Mouse (Mus musculus) small intestine, adult 2 months (tissue): Measurements from ENCODE around the gene 2010111I01Rik. TPM values are rescaled to one million over a fixed set of nuclear protein-coding genes. Genes with fewer than 3 reads are reported as not detected.

Source experiments
- H3K27ac ChIP-seq: fragments of 200-500 bp; 2 replicates; pipeline ENCODE4 v1.5.1; 2012; ENCODE audit warnings: low read depth, low read length, control low read depth, inconsistent platforms; ENCODE audit not compliant: insufficient read depth
- H3K27me3 ChIP-seq: fragments of 200-500 bp; 2 replicates; pipeline ENCODE4 v1.6.1; 2012; ENCODE audit warnings: mild to moderate bottlenecking, moderate library complexity, low read length, inconsistent platforms; ENCODE audit not compliant: control insufficient read depth, insufficient read depth
- H3K36me3 ChIP-seq: fragments of 200-500 bp; 2 replicates; pipeline ENCODE4 v1.6.1; 2012; ENCODE audit warnings: mild to moderate bottlenecking, low read length, control low read depth, inconsistent platforms; ENCODE audit not compliant: control insufficient read depth, insufficient read depth
- H3K4me1 ChIP-seq: fragments of 200-500 bp; 2 replicates; pipeline ENCODE4 v1.6.1; 2012; ENCODE audit warnings: low read length, inconsistent platforms, mixed read lengths; ENCODE audit not compliant: control insufficient read depth, insufficient read depth, insufficient read length
- H3K4me3 ChIP-seq: fragments of 200-500 bp; 2 replicates; pipeline ENCODE4 v1.5.1; 2012; ENCODE audit warnings: low read depth, mild to moderate bottlenecking, control low read depth, inconsistent platforms, low read length, moderate library complexity
- CTCF ChIP-seq: fragments of 200-500 bp; IDR thresholded peaks from 2 replicates; pipeline ENCODE4 v1.5.1; 2012; ENCODE audit warnings: low read depth, mild to moderate bottlenecking, control low read depth, inconsistent platforms, low read length, moderate library complexity, mixed read lengths; ENCODE audit not compliant: insufficient replicate concordance, insufficient read length; ENCODE audit errors: extremely low read depth
- POLR2A ChIP-seq: fragments of 200-500 bp; IDR thresholded peaks from 2 replicates; pipeline ENCODE4 v1.6.1; 2012; ENCODE audit warnings: low read depth, mild to moderate bottlenecking, control low read depth, inconsistent platforms, low read length, moderate library complexity
- WGBS: fragments of 180-500 bp; shearing (Covaris S2); methylation state at CpG from one replicate; pipeline ENCODE4 v1.1.7; 2018; 5-methylcytosine and 5-hydroxymethylcytosine counted together
- polyA plus RNA-seq: library from polyadenylated mRNA; depleted of rRNA; stranded (reverse); fragments of >200 nt; gene quantifications from 2 replicates; pipeline ENCODE4 v1.2.3, GENCODE M21; 2012

The 2010111I01Rik gene
- polyA plus RNA-seq, 1 experiment, result 48.4 TPM

GRCm38 (mm10) chr13:63153397-63153796 is 188.7 kb downstream of the 2010111I01Rik start:
- H3K27me3 ChIP-seq, result no peaks in the 10 kb centered on the region
- H3K36me3 ChIP-seq, result no peaks in the 10 kb centered on the region
- H3K4me3 ChIP-seq, result no peak overlapping the region
- no peak overlapping the region for H3K27ac ChIP-seq
- peaks cover 28% of the 10 kb centered on the region for H3K4me1 ChIP-seq
- TF ChIP-seq POLR2A (no peak), CTCF (no peak)
- 38% methylated on average over 2 of the region's 2 CpGs for WGBS

DNA sequence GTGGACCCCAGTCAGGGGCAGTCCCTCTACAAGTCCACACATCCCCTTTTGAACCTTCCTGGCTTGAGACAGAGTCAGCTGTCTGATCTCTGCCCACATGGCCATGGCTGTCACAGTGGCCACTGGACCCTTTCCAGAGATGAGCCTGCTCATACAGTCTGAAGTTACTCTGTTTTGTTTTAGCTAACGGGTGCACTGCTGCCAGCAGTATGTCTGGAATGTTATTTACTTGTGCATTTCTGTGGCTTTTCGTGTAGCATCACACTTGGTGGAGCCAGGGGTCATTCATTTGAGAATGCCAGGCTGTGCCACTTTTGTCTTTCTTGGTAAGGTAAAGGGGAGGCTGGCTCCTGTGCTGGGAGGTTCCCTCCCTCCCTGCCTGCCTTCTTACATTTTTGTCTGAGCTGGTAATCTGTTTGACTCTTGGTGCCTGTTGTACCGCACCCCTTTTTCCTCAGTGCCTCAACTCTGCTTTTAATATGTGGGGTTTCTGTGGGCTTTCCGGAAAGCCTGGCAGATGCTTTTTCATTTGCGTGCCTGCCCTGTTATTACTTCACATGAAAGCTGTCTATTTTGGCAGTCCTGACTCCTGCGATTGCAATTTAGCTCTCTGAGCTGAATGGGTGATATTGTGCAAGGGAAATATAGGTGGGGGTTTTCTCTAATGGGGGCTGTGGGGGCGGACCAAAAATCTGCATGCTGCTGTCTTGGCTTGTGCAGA is 190.3 kb downstream of the 2010111I01Rik start:
- TF ChIP-seq CTCF (no peak), POLR2A (no peak)

DNA sequence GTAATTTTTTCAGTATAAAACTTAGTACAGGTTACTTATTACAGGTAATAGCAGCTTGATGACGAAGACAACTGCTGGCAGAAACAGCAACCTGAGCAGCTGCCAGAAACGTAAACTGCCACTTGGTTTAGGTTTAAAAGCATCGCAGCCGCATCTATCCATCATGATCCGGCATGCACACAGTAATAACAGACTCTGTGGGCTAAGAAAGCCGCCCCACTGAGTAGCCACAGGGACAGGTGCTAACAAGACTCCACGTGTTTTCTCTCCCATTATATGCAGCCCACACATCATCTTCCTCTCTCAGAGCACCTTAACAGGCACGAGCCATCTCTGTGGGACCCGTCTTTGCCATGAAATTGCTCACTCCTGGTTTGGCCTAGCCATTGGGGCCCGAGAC is 191.6 kb downstream of the 2010111I01Rik start:
- no peaks in the 10 kb centered on the region for H3K36me3 ChIP-seq
- no peak overlapping the region for H3K4me3 ChIP-seq
- H3K27me3 ChIP-seq, result no peaks in the 10 kb centered on the region
- H3K4me1 ChIP-seq, result peaks cover 15% of the 10 kb centered on the region
- TF ChIP-seq POLR2A (no peak), CTCF (no peak)
- no peak overlapping the region for H3K27ac ChIP-seq
- WGBS, result 38% methylated on average over 10 of the region's 10 CpGs

More for the DNA sequence above, 190.3 kb downstream of the 2010111I01Rik start:
- 66% methylated on average over 7 of the region's 7 CpGs for WGBS
- H3K36me3 ChIP-seq, result no peaks in the 10 kb centered on the region
- no peaks in the 10 kb centered on the region for H3K27me3 ChIP-seq
- H3K4me3 ChIP-seq, result no peak overlapping the region
- H3K27ac ChIP-seq, result no peak overlapping the region
- peaks cover 24% of the 10 kb centered on the region for H3K4me1 ChIP-seq

DNA sequence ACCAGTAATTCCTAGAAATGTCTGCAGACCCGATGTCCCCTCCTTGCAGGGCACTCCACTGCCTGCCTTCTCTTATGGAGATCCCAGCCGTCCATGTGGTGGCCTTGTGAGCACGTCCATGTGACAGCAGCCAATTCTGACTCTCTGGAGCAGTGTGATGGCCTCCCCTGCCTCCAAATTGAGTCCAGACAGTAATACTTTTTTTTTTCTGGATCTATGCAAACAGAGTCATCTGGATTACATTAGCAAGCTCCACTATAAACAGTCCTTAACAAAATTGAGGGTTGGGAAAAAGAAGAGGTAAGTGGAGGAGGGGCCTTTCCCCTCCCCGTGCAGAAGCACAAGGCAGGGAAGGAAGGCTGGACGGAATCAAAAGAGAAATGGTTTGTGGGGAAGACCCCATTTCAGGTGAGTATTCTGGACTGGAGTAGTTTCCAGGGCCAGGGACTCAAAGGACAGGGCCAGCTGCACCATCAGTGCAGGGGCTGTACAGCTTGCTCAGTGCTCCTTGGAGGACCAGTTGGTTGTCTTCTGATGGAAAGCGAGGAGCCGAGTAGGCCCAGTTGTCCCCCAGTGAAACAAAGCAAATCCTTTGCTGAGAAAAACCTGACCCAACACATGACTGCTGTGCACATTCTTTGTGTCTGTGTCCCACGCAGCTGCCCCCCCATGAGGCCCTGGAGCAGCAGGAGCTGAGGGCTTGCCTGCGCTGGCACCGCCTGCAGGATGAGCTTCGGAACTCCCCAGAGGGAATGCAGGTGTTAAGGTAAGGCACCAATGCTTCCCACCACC is 205.8 kb downstream of the 2010111I01Rik start:
- no peaks in the 10 kb centered on the region; the same call in 1 of the 2 replicates for H3K36me3 ChIP-seq
- no peak overlapping the region for H3K4me3 ChIP-seq
- H3K27ac ChIP-seq, result no peak overlapping the region
- TF ChIP-seq POLR2A, result no peak
- no peak for TF ChIP-seq CTCF
- no peaks in the 10 kb centered on the region; the same call in 1 of the 2 replicates for H3K4me1 ChIP-seq
- H3K27me3 ChIP-seq, result no peaks in the 10 kb centered on the region
- 82% methylated on average over 11 of the region's 11 CpGs for WGBS

DNA sequence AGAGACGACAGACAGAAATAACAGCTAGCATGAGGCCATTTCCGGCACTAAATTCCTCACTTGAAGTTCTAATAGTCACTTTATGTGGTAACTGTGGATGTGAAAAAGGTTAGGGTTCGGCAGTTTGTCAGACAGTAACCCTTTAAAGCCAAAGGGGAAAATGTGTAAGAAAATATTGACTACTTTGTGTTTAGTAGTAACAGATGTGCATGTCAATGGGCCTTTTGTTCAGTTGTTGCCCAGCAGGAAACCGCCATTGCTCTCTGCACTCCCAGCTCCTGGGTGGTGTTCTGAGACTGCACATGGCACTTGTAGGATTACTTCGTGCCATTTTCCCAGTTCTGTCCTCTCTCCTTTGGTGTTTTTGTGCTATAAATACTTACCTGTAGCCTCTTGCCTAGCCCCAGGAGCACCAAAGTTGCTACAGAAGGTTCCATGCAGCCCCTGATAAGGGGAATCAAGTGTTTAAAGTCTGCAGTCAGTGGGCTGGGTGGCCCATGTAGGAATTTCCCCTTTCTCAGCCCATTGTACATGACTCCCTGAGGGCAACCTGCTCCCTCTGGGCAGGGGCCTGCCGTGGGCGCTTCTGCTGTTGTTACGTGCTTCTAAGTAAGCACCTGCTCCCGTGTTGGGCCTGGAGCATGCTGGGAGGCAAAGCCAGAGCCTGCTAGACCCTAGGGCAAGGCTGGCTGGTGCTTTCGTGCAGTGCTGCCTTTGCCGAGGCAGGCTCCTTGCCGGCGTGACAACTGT is 206.8 kb downstream of the 2010111I01Rik start:
- Histone ChIP-seq H3K27me3 (no peaks in the 10 kb centered on the region), H3K4me3 (no peak overlapping the region), H3K27ac (no peak overlapping the region), H3K36me3 (no peaks in the 10 kb centered on the region; the same call in 1 of the 2 replicates), H3K4me1 (no peaks in the 10 kb centered on the region; the same call in 1 of the 2 replicates)
- 89% methylated on average over 13 of the region's 13 CpGs for WGBS
- TF ChIP-seq CTCF (no peak), POLR2A (no peak)

DNA sequence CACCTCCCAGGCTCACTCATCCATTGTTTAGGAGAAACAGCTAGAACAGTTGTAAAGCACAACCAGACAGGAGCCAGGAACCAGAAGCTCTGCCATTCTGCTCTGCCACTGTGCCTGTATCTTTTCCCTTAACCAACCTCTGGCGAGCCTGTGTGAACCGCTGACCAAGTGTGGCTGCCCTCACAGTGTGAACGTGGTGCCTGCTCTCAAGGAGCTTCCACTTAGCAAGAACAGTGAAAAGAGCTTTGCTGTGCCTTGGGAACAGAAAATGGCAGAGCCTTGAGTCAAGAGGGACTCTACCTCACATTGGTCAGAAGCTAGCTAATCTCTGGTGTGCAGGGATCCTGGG is 207.4 kb downstream of the 2010111I01Rik start:
- Histone ChIP-seq H3K27me3 (no peaks in the 10 kb centered on the region), H3K4me3 (no peak overlapping the region), H3K4me1 (no peaks in the 10 kb centered on the region; the same call in 1 of the 2 replicates), H3K36me3 (no peaks in the 10 kb centered on the region; the same call in 1 of the 2 replicates), H3K27ac (no peak overlapping the region)
- WGBS, result 97% methylated on average over 3 of the region's 3 CpGs
- TF ChIP-seq POLR2A (no peak), CTCF (no peak)

- Histone ChIP-seq H3K27me3 (no peaks in the 10 kb centered on the region), H3K36me3 (no peaks in the 10 kb centered on the region; the same call in 1 of the 2 replicates), H3K4me1 (no peaks in the 10 kb centered on the region; the same call in 1 of the 2 replicates), H3K27ac (no peak overlapping the region), H3K4me3 (no peak overlapping the region)
- no peak for TF ChIP-seq POLR2A
- TF ChIP-seq CTCF, result no peak
- WGBS, result 83% methylated on average over 6 of the region's 6 CpGs
Measured at GRCm38 (mm10) chr13:63174252-63175020, 209.7 kb downstream of the 2010111I01Rik start.
